Mouse (Mus musculus): ENCODE data around the gene Hmgn1.
"Not testable (repeated sequence)": the region's sequence is repeated elsewhere in the genome, so short reads cannot be mapped to it uniquely, and the experiment has no call there.

The Hmgn1 gene

DNA sequence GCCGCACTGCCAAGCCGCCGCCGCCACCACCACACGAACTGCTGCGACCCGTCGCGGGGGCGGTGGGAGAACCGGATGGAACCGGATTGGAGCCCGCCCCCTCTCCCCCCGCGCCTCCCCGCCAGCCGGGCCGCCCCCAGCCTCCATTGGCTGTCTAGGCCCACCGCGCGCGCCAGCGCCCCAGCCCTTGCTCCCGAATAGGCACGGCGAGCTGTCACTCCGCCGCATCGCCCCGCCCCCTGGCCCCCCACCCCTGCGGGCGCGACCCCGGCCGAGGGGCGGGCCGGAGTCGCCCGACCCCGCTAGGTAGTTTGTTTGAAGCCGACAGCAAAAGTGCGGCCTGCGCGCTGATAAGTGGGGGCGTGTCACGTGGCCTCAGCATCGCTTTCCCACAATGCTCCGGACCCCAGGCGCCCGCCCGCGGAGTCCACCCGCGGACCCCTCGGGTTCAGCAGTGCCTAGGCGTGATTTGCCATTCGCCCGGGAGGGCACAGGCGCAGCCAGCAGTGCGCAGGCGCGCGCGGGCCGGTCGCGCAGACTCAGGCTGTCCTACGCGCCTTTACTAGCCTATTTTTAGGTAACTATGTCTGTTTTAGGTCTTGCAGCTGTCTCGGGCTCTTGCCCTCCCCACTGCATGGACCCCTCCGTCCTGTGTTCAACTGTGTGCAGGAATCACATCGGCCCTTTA lies at the start of gene Hmgn1:
Gene Hmgn1 (minus strand): TSS at position 73 of the 688 bp plus-strand sequence.
- DNase-seq (ENCODE audit: low read depth, low spot score), result peak; percentile 96

DNA sequence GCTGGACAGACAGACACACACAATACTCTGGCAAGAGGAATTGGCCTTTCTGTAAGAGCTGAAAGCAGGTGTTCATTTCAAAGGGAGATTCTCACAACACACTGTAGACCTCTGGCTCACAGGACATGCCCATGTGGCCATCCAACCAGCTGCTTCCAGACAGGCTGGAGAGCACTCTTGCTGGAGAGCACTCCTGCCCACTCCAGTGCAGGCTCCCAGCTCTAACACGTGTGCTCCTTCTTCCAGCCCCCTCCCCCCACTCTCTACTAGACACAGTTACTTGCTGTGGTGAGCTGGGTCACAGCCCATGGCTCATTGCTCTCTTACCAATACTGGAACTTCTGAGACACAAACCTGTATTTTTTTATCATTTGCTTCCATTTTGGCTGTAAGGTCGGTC lies 47.9 kb upstream of the Hmgn1 start:
- no peak for DNase-seq (ENCODE audit: low read depth, low spot score)

DNA sequence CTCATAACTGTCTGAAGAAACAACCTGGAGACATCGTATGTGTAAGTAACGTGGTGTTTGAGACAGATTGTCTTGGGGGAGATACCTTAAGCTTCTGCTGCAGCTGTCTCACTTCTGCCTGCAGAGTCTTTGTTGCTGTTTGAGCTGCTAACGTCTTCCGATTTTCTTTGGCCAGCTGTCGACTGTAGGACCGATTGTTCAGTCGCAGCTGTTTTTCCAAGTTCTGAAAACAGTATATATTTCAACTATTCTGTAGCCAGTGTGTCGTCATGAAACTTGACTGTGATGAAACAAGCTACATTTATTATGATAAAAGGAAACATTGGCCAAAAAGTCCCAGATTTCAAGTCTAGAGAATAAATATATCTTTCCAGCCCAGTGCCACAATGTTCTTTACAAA lies 46.1 kb upstream of the Hmgn1 start:
- DNase-seq (ENCODE audit: low read depth, low spot score), result no peak

DNA sequence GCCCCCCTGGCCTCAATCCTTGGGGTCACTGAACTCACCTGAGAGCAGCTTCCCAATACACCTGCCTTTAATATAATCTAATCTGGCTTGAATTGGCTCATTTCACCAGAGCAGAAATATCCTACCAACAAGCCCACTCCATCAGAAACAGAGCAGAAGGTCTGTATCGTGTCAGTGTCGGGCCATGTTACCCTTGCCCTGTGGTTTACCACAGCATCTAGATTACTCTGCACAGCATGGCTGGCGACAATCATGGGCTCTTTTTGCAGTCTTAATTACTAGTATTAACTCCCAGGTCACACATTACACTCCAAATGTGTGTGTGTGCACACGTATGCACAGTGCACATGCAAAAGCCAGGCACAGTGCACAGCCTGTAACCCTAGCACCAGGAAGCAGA lies 41.3 kb upstream of the Hmgn1 start:
- DNase-seq (ENCODE audit: low read depth, low spot score), result no peak

DNA sequence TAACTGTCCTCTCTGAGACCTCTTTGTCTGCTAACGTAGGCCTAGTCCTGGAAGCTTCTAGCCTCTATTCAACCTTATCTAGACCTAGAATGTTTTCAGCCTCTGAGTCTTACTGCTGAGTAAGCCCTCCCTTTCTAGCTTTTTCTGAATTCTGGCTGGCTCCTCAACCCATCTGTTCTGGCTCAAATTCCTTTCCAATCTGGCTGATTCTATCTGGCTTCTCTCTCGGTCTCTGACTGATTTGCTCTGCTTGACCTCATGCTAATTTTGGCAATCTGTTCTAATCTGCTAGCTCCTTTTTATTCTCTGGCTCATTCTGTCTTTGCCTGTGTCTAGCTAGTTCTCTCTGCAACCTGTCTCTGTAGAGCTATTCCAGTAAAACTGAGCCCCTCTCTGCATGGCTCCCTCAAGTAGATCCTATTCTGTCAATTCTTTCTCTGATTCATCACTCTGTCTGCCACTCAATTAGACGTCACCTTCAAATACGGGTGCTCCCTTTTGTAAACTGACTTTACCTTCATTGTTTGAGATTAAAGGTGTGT lies 38.3 kb upstream of the Hmgn1 start:
- DNase-seq (ENCODE audit: low read depth, low spot score), result no peak

DNA sequence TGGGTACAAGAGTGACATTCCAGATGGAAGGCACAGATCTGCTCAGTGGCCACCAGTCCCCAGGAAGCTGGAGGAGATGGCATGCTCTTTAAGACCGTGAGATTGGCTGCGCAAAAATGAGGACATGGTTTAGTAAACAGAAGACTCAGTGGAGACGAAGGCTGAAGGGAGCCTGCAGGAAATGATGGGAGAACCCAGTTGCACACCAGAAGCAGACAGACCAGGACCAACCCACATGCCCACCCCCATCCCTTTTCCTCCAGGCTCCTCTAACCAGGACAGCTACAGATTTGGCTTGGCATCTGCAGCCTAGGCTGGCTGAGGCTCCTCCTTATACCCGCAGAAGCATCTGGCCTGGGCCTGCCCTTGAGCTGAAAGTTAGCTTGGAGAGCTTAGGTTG lies 33.8 kb upstream of the Hmgn1 start:
- no peak for DNase-seq (ENCODE audit: low read depth, low spot score)

DNA sequence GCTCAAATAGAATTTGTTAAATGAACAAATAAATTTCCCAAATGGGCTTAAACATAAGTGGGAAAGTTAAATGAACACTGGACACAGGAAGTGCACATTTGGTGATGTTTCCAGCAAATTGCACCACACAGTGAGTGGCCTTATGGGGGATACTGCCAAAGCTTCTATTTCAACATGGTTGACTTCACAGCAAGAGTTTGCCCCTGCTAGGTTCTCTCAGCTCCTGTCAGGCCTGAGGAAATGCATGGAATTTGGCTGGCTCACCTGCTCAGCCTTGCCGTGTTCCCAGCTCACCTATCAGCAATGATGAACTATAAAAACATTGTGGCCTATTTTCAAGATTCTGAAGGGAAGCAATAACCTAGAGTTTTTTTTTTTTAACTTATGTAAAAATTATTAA lies 33.4 kb upstream of the Hmgn1 start:
- DNase-seq (ENCODE audit: low read depth, low spot score), result no peak

DNA sequence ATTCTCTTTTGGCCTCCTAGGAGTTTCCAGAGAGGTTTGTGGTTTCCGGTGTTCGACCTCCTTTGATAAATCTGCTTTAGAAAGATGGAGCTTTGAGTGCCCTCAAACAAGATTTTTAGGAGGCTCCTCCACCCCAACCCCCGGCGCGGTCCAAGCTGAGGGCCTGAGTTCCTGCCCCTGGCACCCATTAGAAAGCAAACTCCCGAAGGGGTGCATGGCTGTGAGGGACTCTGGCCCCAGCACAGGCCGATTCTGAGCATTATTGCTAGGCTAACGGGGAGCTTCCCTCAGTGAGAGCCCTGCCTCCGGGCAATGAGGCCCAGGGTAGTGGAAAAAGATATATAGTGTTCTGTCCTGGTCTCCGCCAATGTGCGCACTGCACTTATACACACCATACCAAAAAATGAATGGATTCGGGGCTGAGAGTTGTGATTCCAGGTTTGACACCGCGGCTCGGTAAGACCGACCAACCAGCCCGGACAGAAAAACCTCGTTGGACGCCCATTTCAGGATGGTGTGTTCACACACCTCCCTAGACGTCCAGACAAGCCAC lies 32.3 kb upstream of the Hmgn1 start:
- DNase-seq (ENCODE audit: low read depth, low spot score), result no peak

DNA sequence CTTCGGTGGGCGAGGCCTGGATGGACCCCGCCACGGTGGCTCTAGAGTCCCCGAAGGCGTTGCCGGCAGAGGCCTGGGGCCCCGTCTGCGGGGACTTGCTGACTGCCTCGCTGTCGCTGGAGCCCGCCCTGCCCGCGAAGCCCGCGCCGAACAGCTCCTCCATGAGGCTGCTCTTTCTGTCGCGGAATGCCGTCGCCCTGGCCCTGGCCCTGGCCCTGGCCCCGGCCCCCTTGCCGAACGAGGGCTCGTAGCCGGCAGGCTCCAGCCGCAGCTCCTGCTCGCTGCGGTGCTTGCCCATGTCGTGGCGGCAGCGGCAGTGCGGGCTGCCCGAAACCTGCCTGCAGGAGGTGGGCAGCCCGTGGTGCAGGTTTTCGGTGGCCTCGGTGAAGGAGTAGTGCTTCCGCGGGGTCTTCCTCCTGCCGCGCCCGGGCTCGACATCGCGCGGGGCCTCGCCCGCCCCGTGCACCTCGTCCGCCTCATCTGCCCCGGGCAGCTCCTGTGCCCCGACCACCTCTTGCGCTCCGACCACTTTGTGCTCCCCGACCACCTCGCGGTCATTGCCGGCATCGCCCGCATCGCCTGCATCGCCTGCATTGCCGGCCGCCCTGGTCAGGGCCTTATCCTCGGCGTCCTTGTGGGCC lies 31.7 kb upstream of the Hmgn1 start:
- peak; percentile 60 for DNase-seq (ENCODE audit: low read depth, low spot score)

DNA sequence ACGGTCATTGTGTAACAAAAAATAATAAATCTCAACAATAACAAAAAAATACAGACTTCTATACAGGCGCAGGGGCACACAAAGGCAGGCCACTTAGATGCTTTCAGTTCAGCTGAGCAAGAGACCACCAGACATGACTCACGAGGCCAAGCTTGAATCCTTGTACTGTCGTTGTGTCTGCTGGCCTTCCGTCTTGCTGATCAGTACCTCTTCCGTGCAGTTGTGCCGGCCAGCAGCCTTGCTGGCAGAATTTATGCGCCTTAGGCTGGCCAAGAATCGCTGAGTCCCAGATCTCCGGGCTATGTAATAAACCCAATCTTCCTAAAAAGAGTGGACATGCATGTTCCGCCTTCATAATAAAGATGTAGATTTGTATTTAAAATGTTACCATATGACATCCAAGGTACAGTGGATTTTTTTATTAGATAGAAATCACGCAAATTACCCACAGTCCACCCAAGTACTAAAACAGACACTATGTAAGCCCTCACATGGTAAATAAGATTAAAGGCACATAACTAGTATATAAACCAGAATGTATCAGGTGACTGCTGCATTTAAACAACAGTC lies 31.1 kb upstream of the Hmgn1 start:
- no peak for DNase-seq (ENCODE audit: low read depth, low spot score)

DNA sequence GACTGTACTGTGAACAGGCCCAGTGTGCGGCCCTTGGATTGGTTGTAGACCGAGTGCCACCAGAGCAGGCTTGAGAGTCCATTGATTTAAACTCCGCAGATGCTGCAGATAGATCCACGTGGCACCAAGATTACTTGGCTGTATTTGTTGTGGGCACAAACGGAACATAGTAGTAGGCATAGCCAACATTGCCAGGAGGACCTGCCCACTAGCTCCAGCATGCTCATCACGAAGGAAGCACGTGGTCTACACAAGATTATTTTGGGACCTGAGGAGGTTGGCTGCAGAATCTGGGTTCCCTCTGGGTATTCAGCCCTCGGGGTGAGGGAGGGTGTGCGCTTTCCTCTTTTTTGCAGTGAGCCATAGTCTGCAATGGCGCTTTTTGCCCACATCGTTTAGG lies 29.6 kb upstream of the Hmgn1 start:
- no peak for DNase-seq (ENCODE audit: low read depth, low spot score)

DNA sequence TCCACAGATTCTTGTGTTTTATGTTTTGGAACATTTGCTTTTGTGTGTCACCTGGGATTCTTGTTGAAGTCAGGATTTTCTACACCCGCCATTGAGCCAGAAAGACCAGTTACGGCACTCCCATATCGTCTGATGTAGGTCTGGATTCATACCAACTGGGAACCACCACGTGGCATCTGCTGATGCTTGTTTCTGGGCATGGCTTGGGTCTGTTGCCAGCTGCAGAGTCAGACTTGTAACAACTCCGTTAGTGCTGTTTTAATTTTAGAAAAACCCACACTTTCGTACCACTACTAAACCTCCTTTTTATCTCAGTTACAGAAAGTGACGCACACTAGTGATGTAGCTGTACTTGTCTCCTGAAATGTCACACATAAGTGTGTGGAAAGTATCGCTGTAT lies 28.5 kb upstream of the Hmgn1 start:
- no peak for DNase-seq (ENCODE audit: low read depth, low spot score)

DNA sequence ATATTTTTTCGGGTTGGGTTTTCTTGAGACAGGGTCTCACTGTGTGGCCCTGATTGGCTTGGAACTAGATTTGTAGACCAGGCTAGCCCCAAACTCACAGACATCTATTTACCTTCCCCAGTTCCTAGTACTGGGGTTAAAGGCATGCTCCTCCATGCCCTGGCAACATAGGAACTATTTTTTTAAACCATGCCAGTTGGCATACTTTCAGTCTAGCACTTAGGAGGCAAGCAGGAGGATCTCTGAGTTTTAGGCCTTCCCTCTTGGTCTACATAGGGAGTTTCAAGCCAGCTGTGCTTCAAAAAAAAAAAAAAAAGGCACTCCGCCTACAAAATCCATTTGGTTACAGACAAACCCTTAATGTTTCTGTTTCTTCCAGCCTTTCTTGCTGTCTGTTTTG lies 26.9 kb upstream of the Hmgn1 start:
- no peak for DNase-seq (ENCODE audit: low read depth, low spot score)

DNA sequence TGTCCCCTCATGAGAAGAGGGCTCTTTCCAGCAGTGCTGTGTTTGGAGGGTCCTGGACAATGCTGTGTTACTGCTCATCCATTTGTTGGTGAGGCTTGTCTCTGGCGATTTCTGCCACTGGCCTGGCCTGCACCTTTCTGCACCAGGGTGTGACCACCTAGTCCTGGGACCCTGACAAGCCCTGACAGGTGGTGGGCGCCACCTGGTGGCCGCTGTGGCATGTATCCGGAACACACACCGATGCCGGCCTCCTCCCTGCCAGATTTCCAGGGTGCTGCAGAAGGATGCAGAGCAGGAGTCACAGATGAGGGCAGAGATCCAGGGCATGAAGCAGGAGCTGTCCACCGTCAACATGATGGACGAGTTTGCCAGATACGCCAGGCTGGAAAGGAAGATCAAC lies 24.0 kb upstream of the Hmgn1 start:
- no peak for DNase-seq (ENCODE audit: low read depth, low spot score)

DNA sequence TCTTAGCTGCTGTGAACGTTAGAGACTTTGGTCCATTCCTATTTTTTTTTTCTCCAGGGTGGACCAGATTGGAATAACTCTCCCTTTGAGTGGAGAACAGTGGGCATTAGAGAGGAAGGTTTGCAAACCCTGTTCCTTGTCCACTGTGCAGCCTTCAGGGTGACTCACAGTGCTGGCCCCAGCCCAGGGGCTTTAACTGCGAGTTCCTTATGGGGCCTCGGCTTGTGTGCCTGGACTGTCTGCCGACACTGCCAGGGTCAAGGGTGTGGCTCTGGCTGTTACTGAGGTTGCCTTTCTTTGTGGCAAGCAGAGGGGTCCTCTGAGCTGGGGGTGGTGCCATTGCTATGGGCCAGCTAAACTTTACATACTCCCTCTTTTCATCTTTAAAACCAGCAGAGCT lies 23.5 kb upstream of the Hmgn1 start:
- no peak for DNase-seq (ENCODE audit: low read depth, low spot score)

DNA sequence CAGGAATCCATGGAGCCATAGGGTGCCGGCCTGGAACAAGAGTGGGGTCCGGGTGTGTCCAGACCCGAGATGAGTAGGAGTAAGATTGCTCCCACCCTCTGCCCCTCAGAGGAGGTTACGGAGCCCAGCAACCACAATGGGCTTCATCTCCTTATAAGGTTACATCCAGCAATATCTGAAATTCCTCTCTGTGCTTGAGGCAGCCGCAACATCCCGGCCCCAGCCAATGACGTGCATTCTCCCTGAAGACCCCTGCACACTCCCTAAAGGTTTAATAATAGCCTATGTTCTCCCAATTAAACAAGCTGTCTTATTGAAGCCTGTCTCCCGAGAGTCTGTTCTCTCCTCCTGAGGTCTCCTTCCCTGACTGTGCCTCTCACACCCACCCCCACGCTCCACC lies 21.8 kb upstream of the Hmgn1 start:
- DNase-seq (ENCODE audit: low read depth, low spot score), result no peak

DNA sequence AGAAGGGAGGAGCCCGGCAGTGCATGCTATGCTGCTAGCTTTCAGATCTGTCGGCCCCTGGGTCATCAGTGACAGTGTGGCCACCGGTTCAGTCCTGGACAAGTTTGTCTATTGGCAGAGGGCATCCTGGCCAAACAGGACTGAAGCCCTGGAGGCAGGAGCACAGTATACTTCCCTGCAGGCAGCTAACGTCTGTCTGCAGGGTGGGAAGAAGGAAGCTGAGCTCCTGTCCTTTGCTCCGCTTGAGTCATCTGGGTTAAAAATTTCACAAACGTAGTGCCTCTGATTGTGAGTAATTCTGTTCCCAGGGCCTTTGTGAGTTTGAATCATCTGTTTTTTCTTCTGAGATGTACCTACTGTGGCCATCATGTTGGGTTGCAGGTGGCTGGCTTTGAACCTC lies 21.3 kb upstream of the Hmgn1 start:
- no peak for DNase-seq (ENCODE audit: low read depth, low spot score)

DNA sequence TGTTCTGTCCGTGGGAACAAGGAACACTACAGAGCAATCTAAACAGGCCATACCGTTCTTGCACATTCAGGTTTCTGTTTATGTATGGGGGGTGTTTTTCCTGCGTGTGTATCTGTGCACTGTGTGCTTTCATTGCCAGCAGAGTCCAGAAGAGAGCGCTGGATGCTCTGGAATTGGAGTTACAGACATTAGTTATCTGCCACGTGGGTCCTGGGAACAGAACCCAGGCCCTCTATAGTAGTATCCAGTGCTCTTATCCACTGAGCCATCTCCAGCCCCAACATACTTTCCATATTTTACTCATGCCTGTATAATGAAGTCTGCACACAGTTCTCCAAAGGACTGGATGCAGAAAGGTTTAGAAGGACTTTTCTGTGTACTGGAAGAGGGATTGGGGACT lies 18.3 kb upstream of the Hmgn1 start:
- DNase-seq (ENCODE audit: low read depth, low spot score), result no peak

DNA sequence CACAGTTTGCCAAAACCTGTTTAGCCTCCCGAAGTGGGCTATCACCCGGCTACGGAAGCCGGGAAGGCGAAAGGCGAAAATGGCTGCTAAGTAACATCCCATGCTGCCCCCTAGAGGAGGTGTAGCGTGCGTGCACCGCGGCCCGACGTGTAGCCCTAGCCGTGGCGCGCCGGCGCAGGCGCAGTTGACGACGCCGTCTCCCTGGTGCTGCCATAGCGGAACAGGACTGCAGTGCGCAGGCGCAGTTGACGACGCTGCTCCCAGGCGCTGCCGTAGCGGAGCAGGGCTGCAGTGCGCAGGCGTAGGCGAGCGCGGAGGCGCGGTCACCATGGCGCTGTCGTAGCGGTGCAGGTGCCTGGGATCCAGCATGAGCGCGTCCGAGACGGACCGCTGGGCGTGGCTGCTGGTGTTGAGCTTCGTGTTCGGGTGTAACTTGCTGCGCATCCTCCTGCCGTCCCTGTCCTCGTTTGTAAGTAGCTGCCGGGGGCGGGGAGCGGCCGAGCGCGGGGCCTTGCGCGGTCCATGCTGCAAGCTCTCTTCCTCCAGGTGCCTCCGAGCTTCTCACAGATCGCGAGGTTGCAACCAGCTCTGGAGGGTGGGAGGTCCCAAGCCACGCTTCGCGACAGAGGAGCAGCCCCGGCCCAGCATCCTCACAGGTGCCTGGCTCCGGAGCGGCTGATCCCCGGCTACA lies 17.7 kb upstream of the Hmgn1 start, which contains the start of gene Wrb:
Gene Wrb (plus strand): TSS at position 298 of the 691 bp plus-strand sequence.
- peak; percentile 100 for DNase-seq (ENCODE audit: low read depth, low spot score)

DNA sequence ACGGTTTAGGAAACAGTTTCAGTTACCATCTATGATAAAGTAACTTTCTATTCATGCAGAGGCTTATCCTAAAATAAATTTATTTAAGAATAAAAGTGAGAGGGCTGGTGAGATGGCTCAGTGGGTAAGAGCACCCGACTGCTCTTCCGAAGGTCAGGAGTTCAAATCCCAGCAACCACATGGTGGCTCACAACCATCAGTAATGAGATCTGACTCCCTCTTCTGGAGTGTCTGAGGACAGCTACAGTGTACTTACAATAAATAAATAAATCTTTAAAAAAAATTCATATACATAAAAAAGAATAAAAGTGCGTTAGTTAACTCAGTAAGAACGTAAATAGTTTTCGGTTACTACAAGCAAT lies 17.2 kb upstream of the Hmgn1 start:
- not testable (repeated sequence) for DNase-seq (ENCODE audit: low read depth, low spot score)

DNA sequence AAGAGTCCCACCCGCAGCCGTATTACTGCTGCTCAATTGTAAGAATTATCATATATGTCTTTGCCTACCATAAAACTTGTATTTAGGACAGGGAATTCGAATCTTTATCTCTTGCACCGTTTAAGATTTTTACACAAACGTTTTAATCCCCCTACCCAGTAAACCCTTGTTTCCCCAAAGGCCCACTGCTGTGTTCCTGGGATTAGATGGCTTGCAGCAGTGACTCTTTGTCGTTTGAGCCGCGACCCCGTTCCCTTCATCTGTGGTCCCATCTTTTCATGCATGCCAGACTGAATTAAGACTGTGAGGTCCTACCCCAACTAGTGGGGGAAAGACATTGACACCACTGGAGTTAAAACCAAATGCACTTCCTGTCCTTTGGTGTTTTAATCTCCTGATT lies 937 bp upstream of the Hmgn1 start:
- no peak for DNase-seq (ENCODE audit: low read depth, low spot score)

DNA sequence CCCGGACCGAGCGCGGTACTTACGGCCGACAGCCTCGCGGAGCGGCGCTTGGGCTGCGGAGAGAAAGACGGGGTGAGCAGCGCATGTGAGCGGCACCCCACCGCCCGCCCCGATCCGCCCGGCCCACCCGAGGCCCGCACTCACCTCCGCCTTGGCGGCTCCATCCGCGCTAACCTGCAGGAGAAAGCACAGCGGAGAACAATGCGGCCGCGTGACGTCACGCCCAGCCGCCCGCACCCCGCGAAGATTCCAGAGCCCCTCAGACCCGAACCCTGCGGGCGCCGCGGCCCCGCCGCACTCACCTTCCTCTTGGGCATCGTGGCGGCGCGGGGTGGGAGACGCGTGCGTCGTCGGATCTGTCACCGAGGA lies 257 bp downstream of the Hmgn1 start:
- DNase-seq (ENCODE audit: low read depth, low spot score), result peak; percentile 55

Measured in embryo, embryonic 11.5 days (tissue).